Mouse (Mus musculus) embryonic facial prominence, embryonic 12.5 days (tissue): ENCODE measurements around the gene Cul4b. TPM values are rescaled to one million over a fixed set of nuclear protein-coding genes. Genes with fewer than 3 reads are reported as not detected.
A peak's percentile ranks its signal among the peaks of the same experiment; 100 is the strongest.

Source experiments
- ATAC-seq: fragments of 200-750 bp; cut with Nextera tagmentation; 2 replicates; pipeline ENCODE4 v1.8.0; 2017; ENCODE audit not compliant: insufficient number of reproducible peaks, insufficient read depth, low FRiP score, low TSS enrichment
- H3K27ac ChIP-seq: fragments of 300-500 bp; sonication (generic); 2 replicates; pipeline ENCODE4 v1.5.1; 2016; ENCODE audit warnings: mild to moderate bottlenecking
- H3K27me3 ChIP-seq: fragments of 300-500 bp; sonication (generic); 2 replicates; pipeline ENCODE4 v1.6.1; 2016; ENCODE audit warnings: mild to moderate bottlenecking, moderate library complexity
- H3K36me3 ChIP-seq: fragments of 300-500 bp; sonication (generic); 2 replicates; pipeline ENCODE4 v1.6.1; 2016; ENCODE audit warnings: mild to moderate bottlenecking
- H3K4me1 ChIP-seq: fragments of 300-500 bp; sonication (generic); 2 replicates; pipeline ENCODE4 v1.6.1; 2016
- H3K4me2 ChIP-seq: fragments of 300-500 bp; sonication (generic); replicated peaks from 2 replicates; pipeline ENCODE4 v1.6.1; 2016; ENCODE audit warnings: mild to moderate bottlenecking, moderate library complexity
- H3K4me3 ChIP-seq: fragments of 300-500 bp; sonication (generic); 2 replicates; pipeline ENCODE4 v1.5.1; 2016; ENCODE audit warnings: mild to moderate bottlenecking
- H3K9ac ChIP-seq: fragments of 300-500 bp; sonication (generic); 2 replicates; pipeline ENCODE4 v1.6.1; 2016; ENCODE audit warnings: mild to moderate bottlenecking, moderate library complexity
- H3K9me3 ChIP-seq: fragments of 300-500 bp; sonication (generic); 2 replicates; pipeline ENCODE4 v1.6.1; 2016; ENCODE audit warnings: mild to moderate bottlenecking, moderate library complexity
- WGBS: fragments of 180-500 bp; shearing (Covaris S2); methylation state at CpG from one replicate; pipeline ENCODE4 v1.1.7; 2016; 5-methylcytosine and 5-hydroxymethylcytosine counted together
- polyA plus RNA-seq: library from polyadenylated mRNA; unstranded; fragments of >200 nt; fragmentation: Nextera tagmentation; extraction: Ambion mirVana; gene quantifications from 2 replicates; pipeline ENCODE4 v1.2.1, GENCODE M21; 2016

Cul4b gene
- polyA plus RNA-seq: 46.9 and 48.8 TPM in 2 replicates

DNA sequence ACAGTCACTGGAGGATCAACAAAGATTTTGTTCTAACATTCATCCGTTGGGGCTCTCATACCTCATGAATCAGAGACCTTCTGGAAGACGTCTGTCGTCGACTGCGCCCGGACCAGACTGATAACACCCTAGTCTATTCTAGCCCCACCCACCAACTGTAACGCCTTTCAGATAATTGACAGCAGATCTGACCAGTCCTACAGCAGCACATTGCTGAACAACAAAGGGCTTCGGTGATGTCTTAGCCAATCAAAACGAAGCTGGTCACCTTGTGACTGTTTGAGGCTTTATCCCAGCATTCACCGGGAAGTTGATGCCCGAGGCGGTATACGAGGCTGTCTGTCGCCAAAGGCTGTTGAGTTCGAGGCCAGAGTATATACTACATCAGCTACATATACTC lies at the start of gene Cul4b:
Cul4b (minus strand) TSS at position 119 of the 400 bp plus-strand sequence.
- Histone ChIP-seq H3K27me3 (no peaks in the 10 kb centered on the region), H3K9ac (no peak within 1 kb of the TSS), H3K4me1 (no peaks in the 10 kb centered on the region), H3K4me2 (no peak within 1 kb of the TSS), H3K36me3 (no peaks in the 10 kb centered on the region), H3K4me3 (no peak within 1 kb of the TSS), H3K27ac (no peak within 1 kb of the TSS), H3K9me3 (no peaks in the 10 kb centered on the region)
- no peak for ATAC-seq
- 87% methylated on average over 15 of the region's 15 CpGs for WGBS

DNA sequence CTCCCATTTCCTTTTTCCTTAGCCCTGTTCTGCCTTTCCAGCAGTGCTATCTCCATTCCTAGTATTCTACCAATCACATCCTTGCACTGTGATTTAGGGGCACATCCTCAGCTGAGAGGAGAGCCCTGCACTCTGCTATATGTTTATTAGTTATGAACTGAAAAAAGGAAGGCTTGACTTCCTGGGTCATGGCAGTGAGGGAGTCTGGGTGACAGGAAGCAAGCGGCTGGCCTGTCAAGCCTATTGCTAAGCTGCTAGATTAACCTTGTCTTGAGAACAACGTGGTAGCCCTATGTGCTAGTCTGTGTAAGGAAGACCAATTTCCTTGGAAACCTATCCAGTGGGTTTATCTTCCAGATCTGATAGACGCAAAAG lies 25.0 kb upstream of the Cul4b start:
- 18% methylated on average over 3 of the region's 3 CpGs for WGBS
- 0 out of 2 replicates have a peak, but pooled peaks have one; percentile 41 for ATAC-seq
- peak overlapping the region; percentile 47 for H3K9ac ChIP-seq
- H3K36me3 ChIP-seq: no peaks in the 10 kb centered on the region
- H3K9me3 ChIP-seq: no peaks in the 10 kb centered on the region
- peak overlapping the region; percentile 49 for H3K4me3 ChIP-seq
- H3K27me3 ChIP-seq: no peaks in the 10 kb centered on the region
- H3K4me1 ChIP-seq: no peaks in the 10 kb centered on the region
- peak overlapping the region; percentile 70 for H3K27ac ChIP-seq
- H3K4me2 ChIP-seq: peak overlapping the region; percentile 57

DNA sequence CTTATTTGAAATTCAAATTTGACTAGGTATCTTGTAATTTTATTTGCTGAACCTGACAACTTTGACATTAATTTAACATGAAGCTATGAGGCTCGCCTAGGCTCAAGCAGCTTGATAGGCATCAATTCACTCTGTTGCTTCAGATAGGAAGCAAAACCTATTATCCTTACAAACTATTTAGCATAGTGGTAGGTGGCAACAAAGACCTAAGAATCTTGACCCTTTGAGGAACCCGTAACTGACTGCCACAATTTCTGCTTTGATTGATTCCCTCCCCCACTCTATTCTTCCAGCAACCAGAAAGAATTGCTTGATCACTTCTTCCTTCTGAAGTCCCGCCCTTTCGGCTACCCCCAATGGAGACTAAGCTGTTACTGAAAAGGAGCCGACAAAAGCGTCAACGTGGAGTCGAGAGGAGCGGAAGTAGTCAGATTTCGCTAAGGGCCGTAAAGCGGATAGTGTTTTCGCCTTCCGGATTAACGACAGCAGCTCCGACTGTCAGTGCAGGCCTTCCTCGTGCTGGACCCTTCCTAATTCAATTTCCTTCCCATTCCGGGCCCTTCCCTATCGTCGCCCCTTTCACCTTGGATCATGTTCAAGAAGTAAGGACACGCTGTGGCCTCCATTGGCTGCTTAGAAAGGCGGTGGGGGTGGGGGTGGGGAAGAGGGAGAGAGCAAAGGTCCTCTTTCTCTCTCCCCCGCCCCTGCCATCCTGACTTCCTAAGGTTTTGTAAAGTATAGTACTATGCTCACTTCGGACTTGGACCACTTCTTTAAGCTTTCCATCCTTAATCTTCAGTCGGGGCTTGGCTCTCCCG lies 24.4 kb upstream of the Cul4b start, which contains the start of gene Mcts1:
Mcts1 (plus strand) TSS at position 402 of the 818 bp plus-strand sequence.
- H3K9ac ChIP-seq: peak within 1 kb of the TSS; percentile 47
- H3K27me3 ChIP-seq: no peaks in the 10 kb centered on the region
- 13% methylated on average over 25 of the region's 26 CpGs for WGBS
- H3K4me3 ChIP-seq: peak within 1 kb of the TSS; percentile 49
- H3K9me3 ChIP-seq: no peaks in the 10 kb centered on the region
- peak within 1 kb of the TSS; percentile 70 for H3K27ac ChIP-seq
- no peaks in the 10 kb centered on the region for H3K36me3 ChIP-seq
- peak; percentile 80 for ATAC-seq
- no peaks in the 10 kb centered on the region for H3K4me1 ChIP-seq
- H3K4me2 ChIP-seq: peak within 1 kb of the TSS; percentile 57

DNA sequence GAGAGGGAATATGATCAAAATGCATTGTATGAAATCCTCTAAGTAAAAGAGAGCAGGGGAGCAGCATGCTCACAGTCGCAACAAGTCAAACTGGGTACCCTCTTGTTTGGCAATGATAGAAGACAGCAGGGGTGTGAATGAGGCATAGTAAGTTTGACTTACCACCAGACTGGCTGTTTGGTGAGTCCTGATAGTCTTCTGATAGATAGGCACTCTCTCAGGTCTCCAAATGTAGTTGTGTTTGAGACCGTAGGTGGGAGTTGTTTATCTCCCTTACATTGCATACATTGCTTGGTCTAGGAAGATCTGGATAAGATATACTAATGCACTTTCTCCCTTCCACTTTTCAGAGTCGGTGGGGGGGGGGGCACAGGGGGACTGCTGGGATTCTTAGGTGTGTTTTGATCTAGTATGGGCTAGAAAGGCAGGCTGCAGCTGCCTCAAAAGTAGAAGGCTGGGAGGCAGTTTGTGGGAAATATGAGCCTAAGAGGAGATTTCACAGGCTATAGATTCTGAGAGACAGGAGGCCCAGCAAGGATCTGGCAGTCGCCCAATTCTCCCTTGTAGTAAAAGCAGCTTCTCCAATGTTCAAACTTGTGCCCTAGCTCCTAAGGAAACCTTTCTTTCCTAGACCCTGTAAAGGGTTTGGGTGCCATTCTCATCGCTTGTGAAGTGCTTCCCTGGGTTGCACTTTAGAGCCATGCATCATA lies 17.3 kb upstream of the Cul4b start:
- Histone ChIP-seq H3K4me1 (no peaks in the 10 kb centered on the region), H3K9ac (no peak overlapping the region), H3K27ac (peak overlapping the region; percentile 30; the same call in 1 of the 2 replicates), H3K36me3 (no peaks in the 10 kb centered on the region), H3K4me2 (no peak overlapping the region), H3K4me3 (no peak overlapping the region), H3K27me3 (no peaks in the 10 kb centered on the region), H3K9me3 (no peaks in the 10 kb centered on the region)
- WGBS: 50% methylated on average over 5 of the region's 5 CpGs
- no peak for ATAC-seq

DNA sequence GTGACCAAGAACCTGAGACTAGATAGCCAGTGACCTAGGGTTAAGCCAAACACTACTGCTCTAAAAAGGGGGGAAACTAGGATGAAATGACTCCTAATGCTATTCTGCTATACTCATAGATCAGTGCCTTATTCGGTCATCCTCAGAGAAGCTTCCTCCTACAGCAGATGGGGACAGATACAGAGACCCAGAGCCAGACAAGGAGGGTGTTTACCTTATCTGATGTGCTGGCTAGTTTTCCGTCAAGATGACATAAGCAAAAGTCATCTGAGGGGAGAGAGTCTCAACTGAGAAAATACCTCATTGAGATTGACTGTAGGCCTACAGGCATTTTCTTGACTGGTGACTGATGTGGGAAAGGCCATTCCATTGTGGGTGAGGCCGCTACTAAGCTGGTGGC lies 15.8 kb upstream of the Cul4b start:
- no peak overlapping the region for H3K9ac ChIP-seq
- no peaks in the 10 kb centered on the region for H3K4me1 ChIP-seq
- WGBS: 81% methylated on average over 3 of the region's 3 CpGs
- H3K4me2 ChIP-seq: no peak overlapping the region
- no peaks in the 10 kb centered on the region for H3K36me3 ChIP-seq
- H3K27me3 ChIP-seq: no peaks in the 10 kb centered on the region
- ATAC-seq: no peak
- no peak overlapping the region for H3K4me3 ChIP-seq
- H3K27ac ChIP-seq: no peak overlapping the region
- no peaks in the 10 kb centered on the region for H3K9me3 ChIP-seq

DNA sequence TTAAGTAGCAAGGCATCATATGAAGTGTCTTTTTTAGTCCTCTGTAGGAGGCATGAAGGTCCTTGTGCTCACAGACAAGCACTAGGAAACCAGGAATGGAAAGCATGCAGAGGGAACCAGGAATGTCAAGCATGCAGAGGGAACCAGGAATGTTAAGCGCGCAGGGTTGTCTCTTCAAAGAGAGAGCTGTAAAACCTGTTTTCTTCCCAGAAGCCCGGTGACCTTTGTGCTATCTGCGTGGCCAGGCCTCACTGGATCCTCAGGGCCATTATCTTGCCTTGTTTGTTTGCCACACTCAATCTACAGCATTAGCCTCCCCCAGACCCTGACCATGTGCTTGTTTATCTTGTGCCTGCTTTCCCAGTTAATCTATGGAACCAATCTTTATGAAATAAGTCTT lies 13.8 kb upstream of the Cul4b start:
- no peak for ATAC-seq
- Histone ChIP-seq H3K27me3 (no peaks in the 10 kb centered on the region), H3K9ac (no peak overlapping the region), H3K4me2 (no peak overlapping the region), H3K4me3 (no peak overlapping the region), H3K36me3 (no peaks in the 10 kb centered on the region), H3K9me3 (no peaks in the 10 kb centered on the region), H3K27ac (no peak overlapping the region), H3K4me1 (no peaks in the 10 kb centered on the region)
- 34% methylated on average over 4 of the region's 4 CpGs for WGBS

DNA sequence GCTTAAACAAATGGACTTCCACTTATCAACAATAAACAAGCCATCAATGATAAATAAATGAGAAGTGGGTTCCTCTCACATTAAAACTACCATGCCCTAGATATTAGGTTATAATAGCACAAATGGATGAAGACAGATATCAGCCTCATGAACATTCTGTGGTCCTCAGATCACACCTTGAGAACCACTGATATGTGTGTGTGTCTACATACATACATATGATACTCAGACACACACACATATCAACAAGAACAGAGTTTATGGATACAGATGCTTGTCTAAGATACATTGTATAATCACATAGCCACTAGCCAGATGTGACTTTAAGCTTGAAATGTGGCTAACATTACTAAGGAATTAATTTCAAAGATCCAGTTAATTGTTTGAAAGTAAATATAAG lies 7.3 kb upstream of the Cul4b start:
- H3K27ac ChIP-seq: no peak overlapping the region
- H3K27me3 ChIP-seq: no peaks in the 10 kb centered on the region
- H3K36me3 ChIP-seq: no peaks in the 10 kb centered on the region
- no peak overlapping the region for H3K4me2 ChIP-seq
- no peaks in the 10 kb centered on the region for H3K4me1 ChIP-seq
- no peak for ATAC-seq
- no peak overlapping the region for H3K9ac ChIP-seq
- no peak overlapping the region for H3K4me3 ChIP-seq
- H3K9me3 ChIP-seq: no peaks in the 10 kb centered on the region

DNA sequence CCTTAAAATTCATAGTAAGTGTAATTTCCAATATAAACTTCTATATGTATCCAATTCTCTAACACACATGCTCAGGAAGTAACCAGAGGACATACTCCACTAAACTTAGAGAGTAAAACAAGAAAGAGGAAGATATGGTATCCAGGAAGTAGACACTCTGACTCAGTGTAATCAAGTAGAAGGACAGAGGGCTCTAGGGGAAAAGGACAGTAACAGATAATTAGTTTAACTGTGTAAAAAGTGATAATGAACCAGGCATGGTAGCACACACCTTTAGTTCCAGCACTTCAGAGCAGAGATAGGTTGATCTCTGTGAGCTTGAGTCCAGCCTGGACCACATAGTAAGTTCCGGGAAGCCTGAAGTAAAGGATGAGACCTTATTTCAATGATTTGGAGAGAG lies 5.1 kb upstream of the Cul4b start:
- Histone ChIP-seq H3K9me3 (no peaks in the 10 kb centered on the region), H3K9ac (no peak overlapping the region), H3K4me3 (no peak overlapping the region), H3K36me3 (no peaks in the 10 kb centered on the region), H3K4me1 (no peaks in the 10 kb centered on the region), H3K27ac (no peak overlapping the region), H3K27me3 (no peaks in the 10 kb centered on the region), H3K4me2 (no peak overlapping the region)
- no peak for ATAC-seq
- WGBS: 94% methylated on average over 1 of the region's 1 CpGs

DNA sequence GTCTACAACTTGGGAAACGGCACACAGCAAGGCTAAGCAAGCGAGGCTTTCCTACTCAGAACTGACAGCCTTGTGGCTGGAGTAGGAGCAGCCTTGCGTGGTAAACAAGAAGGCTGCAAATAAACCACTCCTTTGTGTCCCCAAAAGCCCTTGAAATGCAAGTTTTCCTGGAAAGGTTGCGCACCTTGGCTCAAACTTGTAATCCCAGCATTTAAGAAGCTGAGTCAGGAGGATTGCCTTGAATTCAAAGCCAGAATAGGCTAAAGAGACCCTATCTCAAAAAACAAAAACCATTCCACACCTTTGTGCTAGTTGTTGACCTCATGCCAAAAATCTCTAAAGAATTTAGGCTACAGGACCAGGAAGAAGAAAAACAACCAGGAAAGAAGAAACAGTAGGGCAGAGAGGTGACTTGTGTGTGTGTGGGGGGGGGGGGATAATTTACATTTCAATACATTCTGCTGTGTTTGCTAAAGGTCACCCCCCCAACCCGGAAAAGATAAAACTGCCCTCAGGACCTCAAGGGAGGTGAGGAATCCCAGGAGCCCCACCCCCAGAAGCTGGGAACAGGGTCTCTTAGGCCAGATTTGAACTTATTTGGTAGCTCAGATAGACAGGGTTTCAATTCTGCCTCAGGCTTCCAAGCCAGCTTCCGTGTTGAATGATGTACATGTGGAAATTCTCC lies 9.3 kb downstream of the Cul4b start:
- Histone ChIP-seq H3K36me3 (no peaks in the 10 kb centered on the region), H3K9ac (no peak overlapping the region), H3K4me1 (no peaks in the 10 kb centered on the region), H3K27ac (no peak overlapping the region), H3K9me3 (no peaks in the 10 kb centered on the region), H3K27me3 (no peaks in the 10 kb centered on the region), H3K4me2 (no peak overlapping the region), H3K4me3 (no peak overlapping the region)
- whole genome bisulfite sequencing: 69% methylated on average over 6 of the region's 6 CpGs
- ATAC-seq: no peak

DNA sequence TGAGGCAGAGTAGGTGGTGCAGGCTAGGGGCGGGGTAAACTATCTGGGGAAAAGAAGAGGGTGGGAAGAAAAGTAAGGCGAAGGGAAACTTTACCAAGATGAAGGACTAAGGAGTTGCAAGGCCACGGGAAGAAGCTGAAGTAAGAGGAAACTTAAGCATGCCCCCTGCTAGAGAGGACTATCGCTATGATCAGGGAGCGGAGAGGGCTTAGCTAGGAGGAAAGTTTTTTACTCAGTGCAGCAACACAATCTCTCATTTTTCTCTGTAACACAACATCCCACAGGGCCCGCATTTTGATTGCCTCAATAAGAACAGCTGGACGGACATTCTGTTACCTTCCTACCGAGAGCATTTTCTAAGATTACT lies 10.8 kb downstream of the Cul4b start:
- Histone ChIP-seq H3K4me3 (peak overlapping the region; percentile 54), H3K4me2 (peak overlapping the region; percentile 43), H3K27ac (peak overlapping the region; percentile 95), H3K36me3 (no peaks in the 10 kb centered on the region), H3K9ac (peak overlapping the region; percentile 28; the same call in 1 of the 2 replicates), H3K9me3 (no peaks in the 10 kb centered on the region), H3K4me1 (no peaks in the 10 kb centered on the region), H3K27me3 (no peaks in the 10 kb centered on the region)
- 16% methylated on average over 8 of the region's 8 CpGs for WGBS
- no peak for ATAC-seq

DNA sequence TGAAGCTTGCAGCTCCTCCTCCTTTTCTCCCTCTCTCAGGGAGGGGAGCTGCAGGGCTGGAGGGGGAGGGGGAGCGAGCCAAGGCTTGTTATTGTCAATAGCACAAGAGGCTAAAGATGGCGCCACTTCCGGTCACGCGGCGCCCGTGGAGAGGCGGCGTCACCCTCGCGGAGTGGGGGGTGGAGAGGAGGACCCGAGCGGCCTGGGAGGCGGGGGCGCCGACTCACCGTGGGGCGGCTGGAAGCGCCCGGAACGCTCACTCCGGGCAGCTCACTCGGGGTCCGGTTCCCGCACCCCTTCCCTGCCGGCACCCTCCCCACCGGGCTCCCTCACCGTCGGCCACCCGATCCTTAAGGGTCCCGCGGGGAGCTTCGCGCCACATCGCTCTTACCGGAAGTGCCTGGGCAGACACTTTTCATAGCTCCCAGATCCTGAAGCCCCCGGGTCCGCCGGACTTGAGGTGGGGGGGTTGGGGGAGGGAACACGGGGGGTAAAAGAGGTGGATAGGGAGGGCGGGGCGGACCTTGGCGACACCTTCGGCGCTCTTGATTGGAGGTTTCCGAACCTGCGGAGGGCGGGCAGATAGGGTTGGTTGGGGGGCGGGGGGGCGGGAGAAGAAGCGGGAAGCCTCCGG lies 11.3 kb downstream of the Cul4b start:
- 20% methylated on average over 49 of the region's 52 CpGs for WGBS

More for the DNA sequence above, 11.3 kb downstream of the Cul4b start:
- no peaks in the 10 kb centered on the region for H3K4me1 ChIP-seq
- peak; percentile 93 for ATAC-seq
- H3K4me3 ChIP-seq: peak overlapping the region; percentile 54
- no peaks in the 10 kb centered on the region for H3K27me3 ChIP-seq
- H3K4me2 ChIP-seq: peak overlapping the region; percentile 57
- H3K36me3 ChIP-seq: no peaks in the 10 kb centered on the region
- peak overlapping the region; percentile 52 for H3K9ac ChIP-seq
- H3K9me3 ChIP-seq: no peaks in the 10 kb centered on the region
- peak overlapping the region; percentile 95 for H3K27ac ChIP-seq
